Mouse (Mus musculus) ES-E14 (cell line): Measurements from ENCODE around the gene Disp1.

Experiments
- HCFC1 ChIP-seq: IDR thresholded peaks from 2 replicates; pipeline ENCODE4 v1.6.1; 2012; ENCODE audit warnings: low read length, inconsistent platforms, borderline replicate concordance; ENCODE audit not compliant: insufficient read depth
- ZC3H11A ChIP-seq: IDR thresholded peaks from 2 replicates; pipeline ENCODE4 v1.6.1; 2012; ENCODE audit warnings: low read depth, mild to moderate bottlenecking, inconsistent platforms, low read length, borderline replicate concordance

DNA sequence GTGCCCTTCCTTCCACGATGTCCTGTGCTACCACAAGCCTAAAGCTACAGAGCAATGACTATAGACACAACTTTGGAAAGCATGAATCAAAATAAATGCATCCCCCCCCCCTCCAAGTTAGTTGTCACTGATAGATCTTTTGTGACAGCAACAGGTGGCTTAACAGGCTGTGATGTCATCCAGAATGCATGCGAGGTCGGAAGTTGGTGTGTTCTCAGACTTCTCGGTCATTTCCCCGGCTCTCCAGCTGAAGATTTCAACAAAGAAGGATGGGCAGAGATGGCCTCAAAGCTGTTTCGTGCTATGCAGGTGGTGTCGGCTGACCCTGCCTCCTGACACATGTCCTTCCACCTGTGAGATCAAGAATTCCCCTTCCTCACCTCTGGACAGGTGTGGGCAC is 181.9 kb downstream of the Disp1 start:
- TF ChIP-seq ZC3H11A = no peak
- TF ChIP-seq HCFC1 = no peak
